Mouse (Mus musculus): ENCODE measurements at regions not wholly inside any gene's neighbourhood (a gene's known extent, or its start where the extent isn't known, plus 50 kb on each side); places are given as distances from the start of the nearest gene placed in this dataset.

DNA sequence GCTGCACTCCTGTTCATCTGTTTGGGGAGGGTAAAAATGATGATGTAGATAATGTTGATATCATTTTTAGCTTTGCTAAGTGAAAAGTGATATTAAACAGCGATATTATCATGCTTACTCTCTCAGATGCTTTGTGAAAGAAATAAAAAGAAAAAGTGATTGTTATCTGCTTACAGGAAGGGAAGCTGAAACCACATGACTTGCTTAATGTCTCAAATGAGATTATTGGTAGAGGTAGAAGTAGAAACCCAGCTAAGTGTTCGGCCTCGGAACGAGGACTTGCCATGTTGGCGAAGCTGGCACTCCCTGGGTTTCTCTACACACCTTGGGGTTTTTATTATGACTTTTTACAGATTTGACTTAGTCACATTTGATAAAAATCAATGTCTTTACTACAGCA, 200.1 kb upstream of the Tank start:
- TF ChIP-seq CTCF (IDR thresholded peaks at IDR 0.05; ENCODE audit: low read depth, low read length), result no peak
- no peak for TF ChIP-seq POLR2A (IDR thresholded peaks at IDR 0.05; ENCODE audit: extremely low read depth, insufficient read depth, low read length)
